Mouse (Mus musculus) heart, adult 2 months (tissue): Measurements from ENCODE around the gene Mybpc3. TPM values are rescaled to one million over a fixed set of nuclear protein-coding genes. Genes with fewer than 3 reads are reported as not detected.

ENCODE experiments used
- DNase-seq, 2 experiments: peaks; one replicate each; pipeline ENCODE4 v3.0.0; 2021
- H3K27ac ChIP-seq: fragments of 200-600 bp; 2 replicates; pipeline ENCODE4 v1.8.1; 2022
- H3K27me3 ChIP-seq: fragments of 200-500 bp; 2 replicates; pipeline ENCODE4 v1.6.1; 2012; ENCODE audit warnings: mild to moderate bottlenecking, low read length, inconsistent platforms, mixed read lengths; ENCODE audit not compliant: control insufficient read depth, insufficient read depth
- H3K36me3 ChIP-seq: fragments of 200-500 bp; 2 replicates; pipeline ENCODE4 v1.6.1; 2012; ENCODE audit warnings: low read length, inconsistent platforms; ENCODE audit not compliant: control insufficient read depth, insufficient read depth
- H3K4me1 ChIP-seq: fragments of 200-500 bp; 2 replicates; pipeline ENCODE4 v1.6.1; 2011; ENCODE audit warnings: low read length; ENCODE audit not compliant: control insufficient read depth, insufficient read depth
- H3K4me3 ChIP-seq: fragments of 200-600 bp; 2 replicates; pipeline ENCODE4 v1.8.1; 2022
- H3K79me2 ChIP-seq: fragments of 200-500 bp; replicated peaks from 2 replicates; pipeline ENCODE4 v1.6.1; 2012; ENCODE audit warnings: mild to moderate bottlenecking, inconsistent platforms, low read length, moderate library complexity, mixed read lengths; ENCODE audit not compliant: control insufficient read depth, insufficient read depth
- H3K9ac ChIP-seq: fragments of 200-500 bp; 2 replicates; pipeline ENCODE4 v1.6.1; 2012; ENCODE audit warnings: low read depth, mild to moderate bottlenecking, control low read depth, inconsistent platforms, low read length, mixed read lengths
- CTCF ChIP-seq: fragments of 200-600 bp; IDR thresholded peaks from 2 replicates; pipeline ENCODE4 v1.8.1; 2022; ENCODE audit warnings: antibody characterized with exemption, mild to moderate bottlenecking, moderate library complexity
- EP300 ChIP-seq: fragments of 200-500 bp; IDR thresholded peaks from 2 replicates; pipeline ENCODE4 v1.6.1; 2011; ENCODE audit warnings: low read depth, low read length, control low read depth; ENCODE audit not compliant: insufficient read depth
- POLR2A ChIP-seq: fragments of 200-500 bp; IDR thresholded peaks from 2 replicates; pipeline ENCODE4 v1.6.1; 2011; ENCODE audit warnings: mild to moderate bottlenecking, low read depth, low read length, control low read depth; ENCODE audit not compliant: insufficient read depth
- WGBS: fragments of 180-500 bp; shearing (Covaris S2); methylation state at CpG from one replicate; pipeline ENCODE4 v1.1.7; 2018; 5-methylcytosine and 5-hydroxymethylcytosine counted together
- intact Hi-C: fragments of 180-260 bp; cut with DNase I; formaldehyde crosslinking; loops from one replicate; pipeline ENCODE4 v1.15.1; 2025
- polyA plus RNA-seq: library from polyadenylated mRNA; depleted of rRNA; stranded (reverse); fragments of >200 nt; gene quantifications from 2 replicates; pipeline ENCODE4 v1.2.3, GENCODE M21; 2012
- total RNA-seq, 2 experiments: library from RNA; stranded (reverse); gene quantifications; 2 replicates each; pipeline ENCODE4 v1.2.3; 2021

Mybpc3 gene
- total and polyA plus RNA-seq, 3 experiments, result 1,229 to 1,417 (median 1,378) TPM

DNA sequence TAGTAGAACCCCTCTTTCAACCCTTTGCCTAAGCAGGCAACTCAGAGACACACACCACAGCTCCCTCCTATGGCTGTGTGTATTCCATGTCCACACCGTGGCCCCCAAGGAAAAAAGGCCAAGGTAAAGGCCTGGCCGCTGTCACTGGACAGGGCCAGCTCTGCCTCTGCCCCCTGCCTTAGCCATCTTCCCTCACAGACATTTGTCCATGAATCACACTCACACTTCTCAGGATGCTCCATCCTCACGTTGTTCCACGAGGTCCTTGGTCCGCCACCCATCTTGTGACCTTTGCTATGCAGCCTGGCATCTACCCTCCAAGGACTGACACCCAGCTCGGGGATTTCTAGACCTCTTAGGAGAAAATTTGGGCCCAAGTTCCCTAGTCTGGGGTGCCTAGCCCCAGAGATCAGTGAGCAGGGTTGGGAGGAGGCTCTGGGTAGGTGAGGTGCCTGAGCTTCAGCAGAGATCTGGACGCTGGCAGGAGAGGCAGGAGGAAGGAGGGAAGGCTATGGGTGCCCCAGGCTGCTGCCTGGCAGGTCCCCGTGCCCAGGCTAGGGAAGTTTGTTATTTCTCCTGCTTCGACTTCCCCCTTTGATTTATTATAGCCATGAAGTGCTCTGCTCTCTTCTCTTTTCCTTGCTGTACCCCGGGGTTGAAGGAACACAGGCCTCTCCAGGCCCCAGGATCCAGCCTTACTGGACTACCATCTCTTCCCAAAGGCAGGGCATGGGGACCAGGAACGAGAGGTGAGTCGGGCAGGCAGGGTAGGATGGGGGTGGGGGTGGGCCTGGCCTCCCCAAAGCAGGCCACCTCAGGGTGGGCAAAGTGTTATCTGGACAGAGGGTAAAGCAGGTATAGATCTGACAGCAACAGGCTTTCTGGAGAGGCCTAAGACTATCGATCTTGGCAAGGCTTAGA lies 35.9 kb upstream of the Mybpc3 start, which contains the start of gene Spi1:
Spi1 (plus strand) TSS at position 616 of the 921 bp plus-strand sequence.
- 84% methylated on average over 13 of the region's 13 CpGs for WGBS
- H3K9ac ChIP-seq, result peak within 1 kb of the TSS; percentile 12; the same call in 1 of the 2 replicates
- no peak for DNase-seq
- H3K27me3 ChIP-seq, result no peaks in the 10 kb centered on the region
- H3K79me2 ChIP-seq, result no peaks in the 10 kb centered on the region
- H3K4me1 ChIP-seq, result peaks cover 2% of the 10 kb centered on the region
- H3K27ac ChIP-seq, result peak within 1 kb of the TSS; percentile 72
- H3K4me3 ChIP-seq, result no peak within 1 kb of the TSS
- TF ChIP-seq EP300 (no peak), POLR2A (no peak), CTCF (no peak)
- intact Hi-C loops, result no loop called here
- no peaks in the 10 kb centered on the region for H3K36me3 ChIP-seq

DNA sequence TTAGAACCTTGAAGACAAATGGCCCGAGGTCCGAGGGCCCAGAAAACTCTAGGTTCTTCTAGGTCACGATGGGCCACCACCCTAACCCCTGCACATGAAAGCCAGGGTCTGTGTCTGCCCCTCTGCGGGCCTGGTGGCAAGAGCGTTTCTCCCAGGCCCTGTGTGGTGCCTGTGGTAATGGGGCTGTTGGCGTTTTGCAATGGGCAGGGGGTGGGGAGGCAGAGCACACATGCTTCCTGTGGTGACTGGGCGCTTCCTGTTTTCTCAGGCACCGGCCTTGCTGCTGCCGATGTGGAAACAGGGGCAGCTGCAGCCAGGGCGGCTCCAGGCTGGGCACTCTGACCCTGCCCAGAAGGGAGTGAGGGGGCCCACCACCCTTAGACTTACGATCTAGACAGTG lies 35.1 kb upstream of the Mybpc3 start:
- peak overlapping the region; percentile 72 for H3K27ac ChIP-seq
- 48% methylated on average over 11 of the region's 11 CpGs for WGBS
- peak; percentile 64 to 85 for DNase-seq
- no peaks in the 10 kb centered on the region for H3K36me3 ChIP-seq
- H3K4me1 ChIP-seq, result peaks cover 2% of the 10 kb centered on the region
- H3K9ac ChIP-seq, result no peak overlapping the region
- H3K79me2 ChIP-seq, result no peaks in the 10 kb centered on the region
- no peak overlapping the region for H3K4me3 ChIP-seq
- TF ChIP-seq EP300 (peak; percentile 65; the same call in 1 of the 2 replicates), CTCF (no peak), POLR2A (peak; percentile 63; the same call in 1 of the 2 replicates)
- intact Hi-C loops, result no loop called here
- no peaks in the 10 kb centered on the region for H3K27me3 ChIP-seq

DNA sequence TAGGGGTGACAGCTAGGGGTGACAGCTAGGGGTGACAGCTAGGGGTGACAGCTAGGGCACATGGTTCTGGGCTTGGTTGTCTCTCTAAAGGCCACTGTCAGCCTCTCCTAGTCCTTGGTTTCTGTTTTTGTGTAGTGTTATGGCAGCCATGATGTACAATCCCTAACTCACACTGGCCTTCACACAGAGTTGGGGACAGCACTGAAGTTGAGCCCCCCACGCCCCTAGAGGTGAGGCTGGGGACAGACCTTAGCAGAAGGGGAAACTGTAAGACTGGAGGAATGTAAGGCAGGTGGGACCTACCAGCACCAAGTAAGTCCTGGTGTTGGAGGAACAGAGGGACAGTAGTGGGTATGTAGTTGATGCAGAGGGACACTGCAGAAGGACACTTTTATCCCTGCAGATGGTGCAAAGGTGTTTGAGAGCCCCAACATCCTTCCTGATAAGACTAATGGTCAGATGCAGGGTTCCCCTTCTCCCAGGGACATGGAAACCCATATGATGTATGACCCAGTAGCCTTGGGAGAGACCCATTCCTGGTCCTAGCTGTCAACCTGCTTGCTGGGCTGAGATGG lies 34.5 kb upstream of the Mybpc3 start:
- Histone ChIP-seq H3K9ac (no peak overlapping the region), H3K27ac (peak overlapping the region; percentile 72), H3K4me3 (no peak overlapping the region), H3K36me3 (no peaks in the 10 kb centered on the region), H3K27me3 (no peaks in the 10 kb centered on the region), H3K4me1 (peaks cover 2% of the 10 kb centered on the region), H3K79me2 (no peaks in the 10 kb centered on the region)
- intact Hi-C loops, result no loop called here
- TF ChIP-seq POLR2A (no peak), EP300 (no peak), CTCF (no peak)
- 82% methylated on average over 1 of the region's 1 CpGs for WGBS
- no peak for DNase-seq

DNA sequence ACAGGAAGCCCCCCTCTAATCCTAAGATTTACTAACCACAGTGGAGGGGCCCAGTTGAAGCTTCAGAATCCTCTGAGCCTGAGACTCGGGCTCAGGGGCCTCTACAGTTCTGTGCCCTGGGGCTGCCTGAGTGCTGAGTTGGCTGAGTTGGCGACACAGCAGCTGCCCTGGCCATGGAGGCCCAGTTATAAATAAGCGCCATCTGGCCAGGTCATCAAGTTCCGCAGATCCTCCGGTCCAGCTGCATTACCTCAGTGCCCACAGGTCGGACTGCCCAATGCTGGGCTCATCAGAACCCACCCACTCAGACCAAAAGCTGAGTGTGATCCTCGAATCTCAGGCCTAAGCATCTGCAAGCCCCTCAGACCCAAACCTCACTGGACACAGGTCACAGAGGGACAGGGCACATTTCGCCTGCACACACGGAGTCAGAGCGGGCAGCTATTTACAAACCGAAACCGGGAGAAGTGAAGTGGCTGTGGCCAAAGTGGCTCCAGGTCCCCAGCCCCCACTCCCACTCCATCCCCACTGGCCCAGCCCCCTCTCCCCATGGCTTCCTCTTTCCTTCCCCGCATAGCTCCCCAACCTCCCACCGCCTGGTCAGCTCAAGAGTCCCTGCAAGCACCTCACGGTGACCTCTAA lies 33.6 kb upstream of the Mybpc3 start:
- DNase-seq, result peak; percentile 42 to 66
- 85% methylated on average over 15 of the region's 15 CpGs for WGBS
- Histone ChIP-seq H3K36me3 (no peaks in the 10 kb centered on the region), H3K4me3 (no peak overlapping the region), H3K27ac (peak overlapping the region; percentile 72; the same call in 1 of the 2 replicates), H3K27me3 (no peaks in the 10 kb centered on the region), H3K79me2 (no peaks in the 10 kb centered on the region), H3K4me1 (no peaks in the 10 kb centered on the region), H3K9ac (no peak overlapping the region)
- intact Hi-C loops, result no loop called here
- TF ChIP-seq EP300 (no peak), POLR2A (no peak), CTCF (no peak)

DNA sequence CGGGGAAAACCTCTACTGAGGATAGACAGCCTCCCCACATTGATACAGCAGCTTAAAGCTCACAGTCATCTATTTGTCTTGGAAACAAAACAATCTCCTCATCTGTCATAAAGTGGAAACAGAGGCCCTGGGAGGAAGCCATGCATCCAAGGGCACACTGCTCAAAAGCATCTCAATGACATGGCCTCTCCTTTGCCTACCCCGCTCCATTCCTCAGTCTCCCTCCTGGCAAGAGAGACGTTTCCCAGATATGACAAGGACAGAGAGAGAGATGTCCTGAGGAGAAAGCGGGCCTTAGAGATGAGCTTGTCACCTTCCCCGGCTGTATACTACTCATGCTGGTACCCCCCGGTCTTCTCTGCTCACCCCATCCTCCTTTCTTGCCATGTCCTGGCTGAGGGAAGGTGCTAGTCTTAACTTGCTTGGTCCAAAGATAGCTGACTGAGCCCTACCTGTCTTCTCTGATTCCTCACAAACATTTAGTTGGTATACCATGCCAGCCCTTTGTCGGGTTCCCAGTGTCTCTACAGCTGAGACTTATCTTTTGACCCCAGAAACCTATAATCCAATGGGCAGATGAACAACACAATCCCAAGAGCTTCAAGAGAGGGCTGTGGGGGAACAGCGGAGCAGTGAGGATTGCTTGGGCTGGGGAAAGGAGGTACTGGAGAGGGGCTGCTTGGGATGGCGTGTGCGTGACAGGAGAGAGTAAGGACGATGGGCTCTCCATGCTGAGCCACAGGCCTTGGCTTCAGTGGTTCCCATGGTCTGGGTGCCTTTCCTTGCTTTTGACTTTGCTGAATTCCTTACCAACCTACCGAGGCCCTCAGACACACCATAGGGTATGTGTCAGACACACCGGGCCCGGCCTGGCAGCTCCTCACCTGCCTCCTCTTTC lies 32.2 kb upstream of the Mybpc3 start:
- Histone ChIP-seq H3K9ac (no peak overlapping the region), H3K4me1 (no peaks in the 10 kb centered on the region), H3K27ac (no peak overlapping the region), H3K36me3 (no peaks in the 10 kb centered on the region), H3K79me2 (no peaks in the 10 kb centered on the region), H3K27me3 (no peaks in the 10 kb centered on the region), H3K4me3 (no peak overlapping the region)
- no peak for TF ChIP-seq CTCF
- TF ChIP-seq POLR2A, result no peak
- no peak for TF ChIP-seq EP300
- DNase-seq, result no peak
- intact Hi-C loops, result no loop called here
- WGBS, result 86% methylated on average over 14 of the region's 14 CpGs
